Mouse (Mus musculus): Measurements from ENCODE around the gene Acly.
"Not testable (repeated sequence)": the region's sequence is repeated elsewhere in the genome, so short reads cannot be mapped to it uniquely, and the experiment has no call there.

The Acly gene

GRCm38 (mm10) chr11:100545746-100546085 is 17.9 kb upstream of the Acly start:
- DNase-seq (ENCODE audit: low spot score), result no peak

DNA sequence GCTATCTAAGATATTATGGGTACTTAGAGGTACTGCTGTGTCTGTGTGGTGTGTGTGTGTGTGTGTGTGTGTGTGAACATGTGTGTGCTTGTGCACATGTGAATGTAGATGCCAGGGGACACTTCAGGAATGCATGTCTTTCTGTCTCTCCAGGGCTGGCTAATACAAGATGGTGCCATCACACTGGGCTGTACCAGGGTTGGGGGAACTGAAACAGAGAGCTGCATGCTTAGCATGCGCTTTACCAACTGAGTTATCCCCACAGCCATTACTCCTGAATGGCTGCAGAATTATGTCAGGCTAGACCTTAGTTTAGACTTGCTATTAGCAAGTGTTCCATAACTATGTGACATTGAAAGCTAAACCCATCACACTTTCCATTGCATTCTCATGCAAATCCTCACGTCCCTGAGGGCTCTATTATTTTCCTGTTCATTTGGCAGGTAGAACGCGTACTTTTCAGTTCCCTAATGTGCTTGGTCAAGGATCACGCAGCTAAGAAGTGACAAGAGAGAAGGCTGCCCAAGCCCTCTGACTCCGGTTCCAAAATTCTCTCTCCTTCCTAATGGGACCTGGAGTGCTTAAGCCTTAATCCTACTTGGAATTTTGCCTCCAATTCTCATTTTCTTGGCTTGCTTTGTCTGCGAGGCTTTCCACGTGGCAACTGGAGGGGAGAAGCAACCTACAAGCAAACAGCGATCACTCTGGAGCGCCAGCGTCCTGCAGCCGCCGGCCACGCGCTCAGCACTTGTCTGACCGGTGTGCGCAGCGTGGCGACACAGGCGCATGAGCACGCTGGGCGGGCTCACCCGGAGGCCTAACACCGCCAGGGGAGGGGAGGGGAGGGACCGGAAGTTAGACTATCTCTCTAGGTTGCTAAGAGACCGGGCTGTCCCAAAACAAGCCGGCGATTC is 17.3 kb upstream of the Acly start, which contains the start of gene Ttc25:
Ttc25 (plus strand) TSS at position 776 of the 914 bp plus-strand sequence.
- peak; percentile 90 for DNase-seq (ENCODE audit: low spot score)

GRCm38 (mm10) chr11:100541577-100541976 is 13.8 kb upstream of the Acly start:
- no peak for DNase-seq (ENCODE audit: low spot score)

DNA sequence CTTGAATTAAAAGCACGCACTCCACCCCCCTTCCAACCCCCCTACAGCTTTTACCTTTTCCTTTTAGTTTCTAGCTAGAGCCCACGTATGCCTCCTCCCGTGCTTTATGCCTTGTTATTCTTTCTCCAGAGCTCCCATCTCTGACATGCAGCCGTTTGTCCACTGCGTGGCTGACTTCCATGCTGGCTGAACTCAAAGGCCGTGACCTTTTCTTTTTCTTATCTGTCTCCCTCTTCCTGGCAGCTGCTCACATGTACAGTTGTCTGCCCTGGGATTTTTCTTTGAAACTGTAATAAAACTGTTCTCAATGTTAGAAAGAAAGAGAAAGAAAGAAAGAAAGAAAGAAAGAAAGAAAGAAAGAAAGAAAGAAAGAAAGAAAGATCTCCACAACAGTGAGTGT is 13.2 kb upstream of the Acly start:
- no peak for DNase-seq (ENCODE audit: low spot score)

DNA sequence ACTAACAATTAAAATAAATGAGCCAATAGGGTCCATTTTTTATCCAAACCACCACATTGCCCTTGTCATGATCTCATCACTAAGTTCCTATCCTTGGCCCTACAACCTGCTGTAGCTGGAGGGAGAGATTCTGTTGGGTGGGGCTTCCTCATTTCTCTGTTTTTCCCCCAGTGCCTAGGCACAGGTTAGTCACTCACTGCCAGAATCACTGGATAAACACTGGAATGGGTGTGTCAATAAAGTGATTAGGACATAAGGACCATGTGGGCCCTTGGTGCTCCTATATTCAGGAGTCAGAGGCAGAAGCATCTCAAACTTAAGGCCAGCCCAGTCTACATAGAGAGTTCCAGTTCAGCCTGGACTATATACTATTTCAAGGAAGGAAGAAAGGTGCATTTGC is 8.7 kb upstream of the Acly start:
- no peak for DNase-seq (ENCODE audit: low spot score)

- no peak for DNase-seq (ENCODE audit: low spot score)
Measured at GRCm38 (mm10) chr11:100535996-100536395, 8.2 kb upstream of the Acly start.

GRCm38 (mm10) chr11:100534821-100535220 is 7.0 kb upstream of the Acly start:
- not testable (repeated sequence) for DNase-seq (ENCODE audit: low spot score)

DNA sequence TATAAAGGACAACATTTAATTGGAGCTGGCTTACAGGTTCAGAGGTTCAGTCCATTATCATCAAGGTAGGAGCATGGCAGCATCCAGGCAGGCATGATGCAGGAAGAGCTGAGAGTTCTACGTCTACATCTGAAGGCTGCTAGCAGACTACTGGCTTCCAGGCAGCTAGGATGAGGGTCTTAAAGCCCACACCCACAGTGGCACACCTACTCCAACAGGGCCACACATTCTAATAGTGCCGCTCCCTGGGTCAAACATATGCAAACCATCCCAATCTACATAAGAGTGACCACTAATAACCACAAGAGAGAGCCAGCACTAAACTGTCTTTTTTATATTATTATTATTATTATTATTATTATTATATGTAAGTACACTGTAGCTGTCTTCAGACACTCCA is 6.6 kb upstream of the Acly start:
- DNase-seq (ENCODE audit: low spot score), result not testable (repeated sequence)

DNA sequence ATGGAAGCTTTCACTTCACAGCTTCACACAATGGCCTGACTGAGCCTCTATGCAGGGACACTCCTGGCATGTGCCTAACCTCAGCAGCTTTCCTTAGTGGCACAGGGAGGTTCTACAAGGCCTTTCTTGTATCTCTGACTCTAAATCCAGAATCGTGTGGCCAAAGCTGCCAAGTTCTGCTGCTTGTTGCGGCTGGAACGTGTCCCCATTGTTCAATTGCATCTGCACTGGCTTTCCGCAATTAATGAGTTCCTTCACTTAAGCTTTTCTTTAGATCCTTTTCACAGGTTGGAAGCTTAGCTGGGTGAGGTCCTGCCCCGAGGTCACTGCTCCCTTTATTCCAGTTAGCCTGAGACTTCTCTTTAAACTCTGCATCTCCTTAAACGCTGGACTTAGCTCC is 6.1 kb upstream of the Acly start:
- DNase-seq (ENCODE audit: low spot score), result no peak

- DNase-seq (ENCODE audit: low spot score), result no peak
Measured at GRCm38 (mm10) chr11:100528375-100529165, 770 bp upstream of the Acly start.

DNA sequence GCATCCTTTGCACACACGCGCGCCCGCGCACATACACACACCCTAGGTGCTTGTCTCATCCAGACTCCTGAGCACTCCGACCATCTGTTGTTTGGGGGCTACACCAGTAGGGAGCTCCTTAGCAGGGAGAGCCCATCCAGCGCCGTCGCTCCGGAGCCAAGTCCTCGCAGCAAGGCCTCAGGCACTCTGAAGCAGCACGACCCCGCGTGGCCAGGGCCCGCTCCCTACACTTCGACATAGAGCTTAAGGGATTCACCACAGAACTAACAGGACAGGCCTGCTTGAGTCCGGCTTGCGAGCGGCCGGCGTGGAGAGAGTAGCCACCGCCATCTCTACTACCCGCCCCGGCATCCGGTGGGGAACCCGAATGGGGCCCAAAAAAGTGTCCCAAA is 738 bp downstream of the Acly start:
- DNase-seq (ENCODE audit: low spot score), result peak; percentile 55

DNA sequence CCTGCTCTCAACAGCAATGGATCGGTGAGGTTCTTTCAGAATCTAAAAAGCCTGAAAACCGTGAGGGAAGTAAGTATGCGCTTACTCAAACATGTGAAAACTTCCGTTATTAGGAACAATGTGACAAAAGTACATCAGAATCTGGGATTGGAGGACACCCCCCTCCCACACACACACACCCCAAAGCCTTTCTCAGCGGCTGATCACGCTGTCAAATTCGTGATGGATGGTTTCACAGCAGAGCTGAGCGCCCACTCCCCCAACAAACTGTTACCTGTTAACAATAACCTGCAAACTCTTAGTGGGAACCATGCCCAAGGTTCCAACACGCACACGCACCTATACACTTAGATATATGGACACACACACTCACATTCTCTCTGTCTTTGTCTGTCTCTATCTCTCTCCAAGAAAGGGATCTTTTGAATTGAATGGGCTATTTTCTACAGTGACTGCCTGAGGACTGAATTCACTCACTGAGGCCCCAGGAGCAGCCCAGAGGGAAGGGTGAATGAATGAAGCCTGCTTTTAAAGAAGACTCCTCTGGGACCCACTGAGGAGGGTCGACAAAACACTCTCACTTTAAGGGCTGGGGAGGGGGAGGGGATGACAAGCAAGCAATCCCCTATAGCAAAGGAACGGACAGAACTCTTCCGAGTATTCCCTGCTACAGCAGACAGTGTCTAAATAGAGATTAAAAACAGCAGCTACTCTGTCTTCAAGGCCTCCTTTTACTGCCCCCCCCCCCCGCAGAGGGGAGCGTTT is 1.6 kb downstream of the Acly start:
- no peak for DNase-seq (ENCODE audit: low spot score)

DNA sequence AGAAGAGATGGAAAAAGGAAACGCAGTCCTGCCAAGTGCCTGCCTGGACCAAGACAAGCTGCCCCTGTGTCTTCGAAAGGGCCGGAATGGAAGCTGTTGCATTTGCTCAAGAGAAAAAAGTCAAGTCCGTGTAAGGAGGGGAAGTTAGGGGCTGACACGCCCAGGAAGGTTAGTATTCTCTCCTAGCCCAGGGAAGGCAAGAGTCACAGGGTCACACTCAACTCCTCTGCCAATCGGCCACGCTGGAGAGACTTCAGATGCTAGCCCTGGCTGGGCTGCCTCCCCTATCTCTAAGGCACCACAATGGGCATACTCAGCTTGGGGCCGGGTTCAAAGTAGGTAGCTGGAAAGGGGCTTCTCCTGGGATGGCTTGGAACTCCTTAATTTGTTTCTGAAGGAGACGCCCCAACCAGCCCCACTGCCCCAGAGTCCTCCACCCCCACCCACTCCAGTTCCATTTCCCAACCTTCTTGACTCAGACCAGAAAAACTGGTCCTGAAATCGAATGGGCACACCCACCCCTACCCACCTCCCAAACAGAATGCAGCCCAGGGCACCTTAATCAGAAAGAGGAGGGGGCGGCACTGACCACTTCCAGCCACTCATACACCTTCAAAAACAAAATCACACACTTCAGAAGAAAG is 2.7 kb downstream of the Acly start:
- no peak for DNase-seq (ENCODE audit: low spot score)

DNA sequence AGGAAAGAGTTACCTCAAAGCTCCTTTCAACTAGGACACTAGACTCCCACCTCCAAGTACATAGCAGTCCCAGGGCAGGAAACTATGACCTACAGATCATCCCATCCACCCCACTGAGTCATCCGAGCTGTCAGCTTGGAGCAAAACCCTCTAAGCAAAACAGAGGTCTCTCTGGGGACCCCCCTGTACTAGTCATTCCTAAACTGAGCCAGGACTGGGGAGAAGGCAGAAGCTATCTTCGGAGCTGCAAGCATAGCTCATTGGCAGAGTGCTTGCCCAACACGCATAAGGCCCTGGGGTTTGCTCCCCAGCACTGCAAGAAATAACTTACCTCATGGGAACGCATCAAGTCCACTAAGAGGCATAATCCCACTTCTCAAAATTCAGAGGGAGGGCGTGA is 3.4 kb downstream of the Acly start:
- DNase-seq (ENCODE audit: low spot score), result no peak

DNA sequence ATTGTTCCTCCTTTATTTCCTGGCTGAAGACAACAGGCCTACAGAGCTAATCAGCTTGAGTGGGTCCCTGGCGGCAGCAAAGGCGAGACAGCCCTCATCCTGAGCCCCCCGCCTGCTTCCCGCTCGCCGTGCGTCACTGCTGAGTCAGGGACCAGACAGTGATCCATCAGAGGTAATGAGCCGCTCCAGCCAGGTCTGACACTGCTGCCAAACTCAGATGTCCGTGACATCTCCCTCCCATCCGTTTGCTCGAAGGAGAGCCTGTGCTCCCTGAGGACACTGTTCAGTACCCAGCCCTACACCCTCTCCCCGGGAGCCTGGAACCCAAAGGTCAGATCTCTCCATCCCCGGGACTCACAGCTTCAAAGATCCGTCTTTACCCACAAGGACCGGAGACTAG is 7.0 kb downstream of the Acly start:
- DNase-seq (ENCODE audit: low spot score), result no peak

DNA sequence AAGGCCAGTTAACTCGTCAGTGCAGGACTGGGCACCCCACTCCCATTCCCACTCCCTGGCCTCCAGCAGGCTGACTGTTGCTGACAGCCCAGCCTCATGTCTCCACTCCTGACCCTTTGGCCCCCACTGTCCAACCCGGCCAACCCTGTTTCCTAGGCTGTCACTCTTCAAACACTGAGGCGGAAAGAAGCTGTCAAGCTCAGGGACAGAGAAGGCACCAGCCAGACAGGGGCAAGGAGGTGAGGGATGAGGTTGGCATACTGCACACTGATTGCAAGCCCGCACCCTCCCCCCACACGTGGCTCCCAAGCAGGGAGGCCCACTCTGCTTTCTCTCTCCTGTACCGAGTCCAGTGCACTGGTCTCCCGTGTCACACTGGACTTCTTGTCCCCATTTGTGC is 8.6 kb downstream of the Acly start:
- DNase-seq (ENCODE audit: low spot score), result no peak

- DNase-seq (ENCODE audit: low spot score), result no peak
Measured at GRCm38 (mm10) chr11:100518188-100518591, 9.6 kb downstream of the Acly start.

DNA sequence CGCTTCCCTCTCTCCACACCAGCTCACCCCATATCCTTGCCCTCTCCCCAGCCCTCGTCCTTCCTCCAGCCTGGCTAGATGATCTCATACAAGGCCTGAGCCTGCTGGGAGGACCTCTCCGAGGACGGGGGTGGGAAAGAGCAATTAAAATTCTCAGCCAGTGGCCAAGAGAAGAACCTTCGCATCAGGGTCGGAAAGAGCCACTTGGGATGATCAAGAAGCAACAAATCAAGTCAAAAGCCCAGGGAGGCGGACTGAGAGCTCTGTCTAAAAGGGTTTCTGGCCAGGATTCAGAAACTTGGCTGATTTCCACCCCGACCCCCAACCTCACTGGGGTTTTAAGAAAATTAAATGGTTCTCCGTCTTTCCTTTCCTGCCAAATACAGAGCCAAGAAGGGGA is 11.5 kb downstream of the Acly start:
- peak; percentile 54 for DNase-seq (ENCODE audit: low spot score)

GRCm38 (mm10) chr11:100515789-100516188 is 12.0 kb downstream of the Acly start:
- no peak for DNase-seq (ENCODE audit: low spot score)

GRCm38 (mm10) chr11:100515061-100515460 is 12.7 kb downstream of the Acly start:
- peak; percentile 66 for DNase-seq (ENCODE audit: low spot score)

- peak; percentile 70 for DNase-seq (ENCODE audit: low spot score)
Measured at GRCm38 (mm10) chr11:100513716-100514115, 14.1 kb downstream of the Acly start.

DNA sequence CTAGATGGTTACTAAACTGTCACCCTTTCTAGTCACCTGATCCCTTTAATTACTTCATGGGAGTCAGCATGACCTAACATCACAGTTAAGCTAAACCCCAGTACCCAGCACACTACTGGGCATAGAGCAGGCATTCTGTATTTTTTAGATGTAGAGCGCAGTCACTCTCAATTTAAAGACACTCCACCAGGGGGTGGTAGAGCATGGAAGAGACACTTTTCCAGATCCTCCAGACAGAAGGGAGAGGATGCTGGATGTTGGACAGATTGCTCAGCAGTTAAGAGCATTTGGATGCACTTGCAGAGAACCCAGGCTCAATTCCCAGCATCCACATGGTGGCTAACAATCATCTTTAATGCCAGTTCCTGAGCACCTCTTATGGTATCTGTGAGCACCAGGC is 15.4 kb downstream of the Acly start:
- DNase-seq (ENCODE audit: low spot score), result no peak

Measured in ovary, adult 18-20 months (tissue).